Mouse (Mus musculus) CD4-positive, CD25-positive, alpha-beta regulatory T cell, adult 2 months (primary cell): ENCODE results near the gene Aoc1.

ENCODE experiments used
- DNase-seq: peaks from one replicate; pipeline ENCODE4 v3.0.0-alpha.2; 2012; ENCODE audit warnings: low read depth, low spot score

Gene Aoc1

GRCm38 (mm10) chr6:48906371-48906770 lies 33.7 kb downstream of the Aoc1 start:
- DNase-seq = no peak

DNA sequence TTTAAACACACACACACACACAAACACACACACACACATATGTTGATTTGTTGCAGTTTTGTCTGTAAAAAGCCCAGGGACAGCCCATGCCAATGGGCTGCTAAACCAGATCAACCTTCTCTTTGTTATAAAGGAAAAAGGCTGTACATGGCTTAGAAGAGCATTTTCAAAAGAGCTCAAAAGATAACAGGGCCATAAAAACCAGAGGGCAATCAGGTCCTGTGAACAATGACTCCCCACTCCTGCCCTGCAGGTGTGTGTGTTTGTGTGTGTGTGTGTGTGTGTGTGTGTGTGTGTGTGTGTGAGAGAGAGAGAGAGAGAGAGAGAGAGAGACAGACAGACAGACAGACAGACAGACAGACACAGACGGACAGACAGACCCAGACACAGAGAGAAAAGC lies 36.5 kb downstream of the Aoc1 start:
- DNase-seq = no peak

DNA sequence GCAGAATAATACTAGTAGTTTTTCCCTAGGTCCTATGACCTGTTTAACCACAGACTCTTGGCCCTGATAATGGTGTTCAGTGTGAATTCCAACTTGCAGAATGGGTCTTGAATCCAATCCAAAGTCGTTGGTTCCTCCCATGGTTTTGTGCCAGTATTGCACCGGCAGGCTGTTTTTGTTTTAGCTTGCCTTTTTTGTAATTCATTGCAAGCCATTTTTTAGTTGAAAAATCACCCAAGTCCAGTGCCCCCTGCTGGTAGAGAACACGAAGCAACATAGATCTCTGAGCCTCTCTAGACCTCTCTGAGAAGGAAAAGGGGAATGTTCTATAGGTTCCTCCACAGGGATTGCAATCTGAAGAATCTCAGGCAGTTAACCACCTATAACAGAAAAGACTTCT lies 39.3 kb downstream of the Aoc1 start:
- DNase-seq = peak; percentile 72

- DNase-seq = no peak
Measured at GRCm38 (mm10) chr6:48913587-48913986, 40.9 kb downstream of the Aoc1 start.

DNA sequence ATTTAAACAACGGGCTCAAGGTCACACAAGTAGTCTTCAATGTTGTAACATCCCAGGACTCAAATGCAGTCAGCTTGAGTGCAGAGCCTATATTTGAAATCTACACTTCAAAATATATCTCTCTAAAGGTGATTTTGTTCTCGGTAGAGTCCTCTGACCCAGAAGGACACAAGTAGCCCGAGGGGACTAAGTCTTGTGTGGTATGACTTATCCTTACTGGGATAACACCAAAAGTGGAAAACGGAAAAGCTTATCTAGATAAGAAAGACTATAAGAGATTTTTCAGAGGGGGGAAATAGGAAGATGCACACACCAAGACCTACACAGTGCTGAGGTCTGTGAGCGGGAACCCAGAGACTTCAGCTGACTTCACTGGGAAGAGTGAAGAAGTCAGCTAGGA lies 56.9 kb downstream of the Aoc1 start, which contains the start of gene 1600015I10Rik:
Gene 1600015I10Rik (plus strand): TSS at position 301 of the 400 bp plus-strand sequence.
- DNase-seq = no peak

- no peak for DNase-seq
Measured at GRCm38 (mm10) chr6:48949596-48949995, 76.9 kb downstream of the Aoc1 start.

- no peak for DNase-seq
Measured at GRCm38 (mm10) chr6:48950676-48951075, 78.0 kb downstream of the Aoc1 start.

- DNase-seq = no peak
Measured at GRCm38 (mm10) chr6:48951630-48952029, 78.9 kb downstream of the Aoc1 start.

DNA sequence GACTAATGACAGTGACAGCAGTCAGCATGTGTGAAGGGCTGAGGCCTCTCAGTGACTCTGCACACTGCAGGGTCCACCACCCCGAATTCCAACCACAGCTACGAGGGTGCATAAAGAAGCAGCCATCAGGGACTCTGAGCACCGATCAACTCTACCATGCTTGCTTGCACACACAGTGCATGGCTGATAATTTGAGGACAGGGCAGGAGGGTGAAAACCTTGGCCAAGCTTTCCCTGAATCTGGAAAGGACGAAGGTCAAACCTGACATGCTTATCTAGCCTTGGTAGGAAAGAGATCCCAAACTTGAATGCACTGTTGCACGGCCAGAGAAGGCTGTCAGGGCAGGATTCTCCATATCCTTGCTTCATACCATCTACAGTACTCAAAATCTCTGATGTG lies 80.5 kb downstream of the Aoc1 start:
- no peak for DNase-seq

GRCm38 (mm10) chr6:48954211-48954610 lies 81.5 kb downstream of the Aoc1 start:
- no peak for DNase-seq

DNA sequence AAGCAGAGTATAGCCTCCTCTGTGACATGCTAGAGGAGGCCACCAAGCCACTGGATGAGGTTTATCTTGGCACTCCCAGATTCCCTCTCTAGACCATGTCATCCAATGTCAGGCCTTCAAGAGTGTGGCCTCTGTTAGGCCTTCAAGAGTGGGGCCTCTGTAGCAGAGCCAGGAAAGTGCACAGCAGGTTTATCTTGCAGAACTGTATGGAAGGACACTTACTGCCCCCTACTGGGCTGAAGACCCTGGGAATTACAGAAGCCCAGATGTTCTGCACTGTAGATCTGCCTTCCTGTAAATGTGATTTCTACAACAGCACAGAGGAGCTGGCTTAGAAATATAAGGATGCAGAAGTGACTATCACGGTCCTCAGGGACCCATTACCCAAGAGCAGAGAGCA lies 82.2 kb downstream of the Aoc1 start:
- peak; percentile 65 for DNase-seq

DNA sequence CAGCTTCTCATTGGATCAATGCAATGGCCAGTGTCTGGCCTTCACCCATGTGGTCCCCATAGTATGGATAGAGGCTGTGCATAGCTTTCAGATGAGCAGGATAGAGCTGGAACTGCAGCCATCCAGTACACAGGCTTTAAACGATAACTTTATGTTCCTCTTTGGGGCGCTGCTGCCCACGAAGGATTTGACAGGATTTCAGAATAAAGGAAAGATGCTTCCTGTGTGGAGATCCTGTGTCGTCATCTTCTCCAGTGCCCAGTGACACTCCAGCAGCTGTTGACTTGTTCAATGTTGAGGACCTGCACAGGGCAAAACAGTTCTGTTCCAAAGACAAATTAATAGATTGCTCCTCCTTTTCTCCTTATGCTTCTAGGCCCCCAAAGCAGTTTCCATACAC lies 84.1 kb downstream of the Aoc1 start:
- no peak for DNase-seq

DNA sequence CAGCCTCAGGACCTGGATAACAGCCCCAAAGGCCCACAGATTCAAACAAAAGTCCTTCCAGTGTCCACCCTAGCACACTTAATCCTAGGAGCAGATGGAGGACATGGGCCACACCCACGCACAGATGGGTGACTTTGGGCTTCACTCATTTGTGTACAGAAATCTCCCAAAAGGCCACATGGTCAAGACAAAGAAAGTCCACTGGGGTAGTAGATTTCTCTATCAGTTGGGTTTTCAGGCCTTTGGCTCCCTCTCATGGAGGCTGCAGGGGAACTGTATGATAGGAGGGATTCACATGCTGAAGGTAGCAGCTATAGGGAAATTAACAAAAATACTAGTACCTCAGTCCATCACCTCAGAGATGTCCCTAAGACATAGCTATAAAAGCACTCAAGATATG lies 85.4 kb downstream of the Aoc1 start:
- no peak for DNase-seq
